Mouse (Mus musculus): ENCODE measurements around the gene Gm10273.

- TF ChIP-seq CTCF (IDR thresholded peaks at IDR 0.05; ENCODE audit: insufficient read depth, low read depth, low read length) (no peak), POLR2A (IDR thresholded peaks at IDR 0.05; ENCODE audit: insufficient read depth, low read depth, low read length) (no peak)
Observed at GRCm38 (mm10) chr10:59430701-59431218, 35.3 kb downstream of the Gm10273 start.
